Mouse (Mus musculus) c-Kit-positive CD71-positive TER-119-negative erythroid progenitor cells, embryonic 14.5 days (primary cell): Measurements from ENCODE around the gene Slc7a15.
"Not testable (repeated sequence)": the region's sequence is repeated elsewhere in the genome, so short reads cannot be mapped to it uniquely, and the experiment has no call there.

Experiments
- DNase-seq: peaks from one replicate; pipeline ENCODE4 v3.0.0-alpha.2; 2013; ENCODE audit warnings: low read depth

The Slc7a15 gene

DNA sequence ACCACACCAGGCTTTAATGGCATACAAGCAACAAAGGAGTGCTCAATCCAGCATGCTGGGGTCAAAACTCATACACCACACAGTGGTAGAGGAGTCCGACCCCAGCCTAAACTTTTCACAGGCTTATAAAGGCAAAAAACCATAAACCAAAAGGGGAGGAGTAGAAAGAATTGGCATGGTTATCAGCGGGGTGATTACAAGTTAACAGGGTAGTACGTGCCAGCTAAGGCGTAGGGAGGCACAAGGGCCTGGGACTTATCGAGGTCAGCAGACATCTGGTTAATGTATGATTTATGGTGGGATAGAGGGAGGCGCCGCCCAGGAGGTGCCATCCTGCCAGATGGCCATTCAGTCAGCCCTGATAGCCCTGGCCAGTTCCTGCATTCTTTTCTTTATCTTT, at the start of gene Slc7a15:
TSS of gene Slc7a15 (minus strand) at position 101 of the 400 bp plus-strand sequence.
- DNase-seq, result not testable (repeated sequence)

DNA sequence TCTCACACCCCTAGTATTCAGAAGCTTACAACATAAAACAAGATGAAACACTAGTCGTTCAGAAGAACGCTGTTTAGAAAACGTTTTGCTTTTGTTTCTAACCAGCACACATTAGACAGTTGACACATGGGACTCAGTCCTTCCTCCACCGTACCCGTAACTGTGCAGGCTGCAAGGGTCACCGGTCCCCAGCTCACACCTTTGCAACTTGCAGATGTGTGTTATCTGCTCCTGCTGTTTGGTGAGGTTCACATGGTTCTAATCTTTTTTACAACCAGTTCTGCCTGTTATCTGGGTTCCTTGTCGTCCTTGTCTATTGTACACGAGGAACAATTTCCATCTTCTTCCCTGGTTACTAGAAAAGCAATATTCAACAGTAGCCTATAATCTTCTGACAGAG, 49.3 kb upstream of the Slc7a15 start:
- DNase-seq, result not testable (repeated sequence)

GRCm38 (mm10) chr12:8641425-8641735, 42.5 kb upstream of the Slc7a15 start:
- DNase-seq, result no peak

DNA sequence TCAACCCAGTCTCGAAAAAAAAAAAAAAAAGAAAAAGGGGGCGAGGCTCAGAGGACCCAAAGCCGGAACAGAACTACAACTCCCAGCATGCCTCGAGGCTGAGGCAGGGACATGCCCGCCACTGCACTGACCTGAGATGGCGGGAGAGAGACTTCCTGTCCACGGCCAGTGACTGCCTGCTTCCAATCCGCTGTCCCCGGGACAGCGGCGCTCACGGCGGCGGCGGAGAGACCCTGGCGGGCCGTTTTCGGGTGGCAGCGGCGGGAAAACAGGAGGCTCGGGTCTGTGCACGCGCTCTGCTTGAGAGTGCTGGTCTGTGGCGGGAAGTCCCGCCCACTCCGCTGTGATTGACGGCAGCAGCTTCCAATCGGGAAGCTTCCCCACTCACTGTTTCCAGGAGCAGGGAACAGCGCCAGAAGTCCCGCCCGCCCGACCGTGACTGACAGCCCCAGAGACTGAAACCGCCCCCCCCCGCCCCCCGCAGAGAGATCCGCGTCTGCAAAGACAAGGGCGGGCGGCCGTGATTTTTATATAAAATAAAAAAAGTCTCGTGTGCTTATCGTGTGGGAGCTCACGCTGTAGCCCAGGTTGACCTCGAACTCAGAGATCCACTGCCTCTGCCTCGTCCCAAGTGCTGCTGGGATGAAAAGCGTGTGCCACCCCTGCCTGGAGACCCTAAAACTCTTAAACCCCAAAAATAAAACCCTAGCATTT, 42.0 kb upstream of the Slc7a15 start:
- DNase-seq, result peak; percentile 87

GRCm38 (mm10) chr12:8640186-8640585, 41.3 kb upstream of the Slc7a15 start:
- DNase-seq, result not testable (repeated sequence)

DNA sequence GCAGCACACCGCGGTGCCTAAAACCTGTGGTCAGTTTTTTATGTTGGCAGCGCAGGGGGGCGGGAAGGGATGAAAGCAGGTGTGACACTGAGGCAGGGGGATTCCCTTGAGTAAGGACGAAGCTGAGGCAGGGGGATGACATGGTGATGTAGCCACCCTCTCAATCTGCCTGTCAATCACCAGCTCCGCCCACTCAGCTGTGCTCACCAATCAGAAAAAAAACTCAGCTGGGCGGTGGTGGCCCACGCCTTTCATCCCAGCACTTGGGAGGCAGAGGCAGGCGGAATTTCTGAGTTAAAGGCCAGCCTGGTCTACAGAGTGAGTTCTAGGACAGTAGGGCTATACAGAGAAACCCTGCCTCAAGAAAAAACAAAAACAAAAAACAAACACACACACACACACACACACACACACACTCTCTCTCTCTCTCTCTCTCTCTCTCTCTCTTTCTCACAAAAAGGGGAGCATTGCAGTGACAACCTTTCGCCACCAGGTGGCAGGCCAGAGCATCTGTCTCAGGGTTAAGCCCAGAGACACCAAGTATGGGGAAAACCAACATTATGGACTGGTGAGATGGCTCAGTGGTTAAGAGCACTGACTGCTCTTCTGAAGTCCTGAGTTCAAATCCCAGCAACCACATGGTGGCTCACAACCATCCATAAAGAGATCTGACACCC, 39.7 kb upstream of the Slc7a15 start:
- peak; percentile 85 for DNase-seq

- no peak for DNase-seq
Observed at GRCm38 (mm10) chr12:8636945-8637344, 38.1 kb upstream of the Slc7a15 start.

- DNase-seq, result no peak
Observed at GRCm38 (mm10) chr12:8635546-8635945, 36.7 kb upstream of the Slc7a15 start.

DNA sequence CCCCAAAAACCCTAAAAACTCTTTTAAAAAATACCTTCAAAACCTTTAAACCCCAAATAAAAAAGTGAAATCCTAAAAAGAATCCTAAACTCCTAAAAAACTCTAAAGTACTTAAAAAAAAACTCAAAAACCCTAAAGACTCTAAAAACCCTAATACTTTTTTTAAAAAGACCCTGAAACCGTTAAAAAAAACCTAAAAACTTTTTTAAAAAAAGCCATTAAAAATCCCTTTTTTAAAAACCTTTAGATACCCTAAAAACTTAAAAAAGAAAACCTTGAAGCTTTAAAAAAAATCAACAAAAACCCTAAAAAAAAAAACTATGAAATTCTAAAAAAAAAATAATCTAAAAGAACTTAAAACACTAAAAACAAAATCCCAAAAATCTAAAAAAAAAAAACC, 35.4 kb upstream of the Slc7a15 start:
- DNase-seq, result no peak

- DNase-seq, result no peak
Observed at GRCm38 (mm10) chr12:8632737-8633365, 34.0 kb upstream of the Slc7a15 start.

GRCm38 (mm10) chr12:8631691-8632090, 32.8 kb upstream of the Slc7a15 start:
- no peak for DNase-seq

DNA sequence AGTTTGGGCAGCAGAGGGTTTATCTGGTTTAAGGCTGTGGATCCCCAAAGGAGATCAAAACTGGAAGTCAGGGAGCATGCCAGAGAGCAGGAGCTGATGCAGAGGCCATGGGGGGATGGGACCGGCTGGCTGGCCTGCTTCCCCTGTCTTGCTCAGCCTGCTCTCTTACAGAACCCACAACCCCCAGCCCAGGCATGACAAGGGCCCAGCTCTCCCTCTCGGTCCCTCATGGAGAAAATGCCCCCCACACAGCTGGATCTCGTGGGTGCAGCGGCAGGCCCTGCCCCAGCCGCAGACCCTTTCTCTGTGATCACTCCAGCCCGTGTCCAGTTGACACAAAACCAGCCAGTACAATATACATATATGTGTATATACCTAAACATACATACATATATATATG, 30.7 kb upstream of the Slc7a15 start:
- DNase-seq, result no peak

- no peak for DNase-seq
Observed at GRCm38 (mm10) chr12:8620678-8621018, 21.8 kb upstream of the Slc7a15 start.

DNA sequence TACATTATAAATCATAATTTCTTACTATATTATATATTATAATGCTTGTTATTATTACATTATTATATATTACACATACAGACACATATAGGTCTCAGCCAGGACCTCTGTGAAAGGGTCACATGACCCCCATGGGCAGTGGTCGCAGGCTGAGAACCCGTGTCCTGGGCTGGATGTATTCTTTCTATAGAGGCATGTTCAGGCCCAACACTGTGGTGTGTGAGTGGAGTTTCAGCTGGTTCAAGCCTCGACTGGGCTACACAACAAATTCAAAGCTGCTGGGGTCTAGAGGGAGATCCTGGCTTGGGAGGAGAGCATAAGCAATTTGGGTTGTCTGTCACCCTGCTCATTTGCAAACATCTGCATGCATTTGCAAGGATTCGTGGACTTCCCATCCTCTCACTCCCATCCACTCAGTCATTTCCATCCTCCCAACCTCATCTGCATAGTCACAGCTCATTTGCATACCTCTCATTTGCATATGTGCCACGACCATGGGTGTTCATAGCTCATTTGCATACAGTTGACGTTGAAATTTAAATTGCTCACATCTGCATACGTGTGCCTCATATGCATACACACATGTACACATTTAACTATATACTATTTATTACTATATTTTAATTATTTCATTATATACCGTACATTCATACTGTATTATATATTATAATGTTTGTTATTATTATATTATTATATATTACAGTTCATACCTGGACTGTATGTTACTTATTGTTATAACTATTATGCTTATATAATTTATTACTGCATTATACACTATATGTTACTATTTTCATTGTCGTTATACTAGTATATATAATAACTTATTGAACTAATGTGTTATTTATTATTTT, 21.2 kb upstream of the Slc7a15 start:
- no peak for DNase-seq

DNA sequence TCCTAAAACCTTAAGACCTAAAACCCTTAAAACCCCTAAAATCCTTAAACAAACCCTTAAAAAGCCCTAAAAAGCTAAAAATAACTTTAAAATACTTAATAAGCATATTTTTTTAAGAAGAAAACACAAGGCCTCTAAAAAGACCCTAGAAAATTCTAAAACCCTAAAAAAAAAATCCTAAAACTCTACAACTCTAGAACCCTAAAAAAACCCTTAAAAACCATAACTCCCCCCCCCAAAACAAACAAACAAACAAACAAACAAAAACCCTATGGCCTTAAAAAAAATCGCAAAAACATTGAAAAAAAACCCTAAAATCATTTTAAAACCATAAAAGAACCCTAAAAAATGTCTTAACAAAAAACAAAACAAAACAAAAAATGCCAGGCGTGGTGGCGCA, 19.4 kb upstream of the Slc7a15 start:
- no peak for DNase-seq

DNA sequence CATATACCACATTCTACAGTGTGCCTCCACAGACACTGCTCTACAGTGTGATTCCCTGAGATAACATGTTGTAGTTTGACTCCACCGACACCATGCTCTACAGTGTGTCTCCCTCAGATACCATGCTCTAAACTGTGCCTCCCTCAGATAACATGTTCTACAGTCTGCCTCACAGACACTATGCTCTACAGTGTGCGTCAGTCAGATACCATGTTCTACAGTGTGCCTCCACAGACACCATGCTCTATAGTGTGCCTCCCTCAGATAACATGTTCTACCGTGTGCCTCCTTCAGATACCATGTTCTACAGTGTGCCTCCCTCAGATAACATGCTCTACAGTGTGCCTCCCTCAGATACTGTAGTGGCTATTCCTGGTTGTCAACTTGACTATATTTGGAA, 10.2 kb upstream of the Slc7a15 start:
- no peak for DNase-seq

GRCm38 (mm10) chr12:8595611-8596010, 3.3 kb downstream of the Slc7a15 start:
- DNase-seq, result no peak

GRCm38 (mm10) chr12:8591326-8591725, 7.5 kb downstream of the Slc7a15 start:
- DNase-seq, result not testable (repeated sequence)

GRCm38 (mm10) chr12:8573405-8573804, 25.5 kb downstream of the Slc7a15 start:
- no peak for DNase-seq

DNA sequence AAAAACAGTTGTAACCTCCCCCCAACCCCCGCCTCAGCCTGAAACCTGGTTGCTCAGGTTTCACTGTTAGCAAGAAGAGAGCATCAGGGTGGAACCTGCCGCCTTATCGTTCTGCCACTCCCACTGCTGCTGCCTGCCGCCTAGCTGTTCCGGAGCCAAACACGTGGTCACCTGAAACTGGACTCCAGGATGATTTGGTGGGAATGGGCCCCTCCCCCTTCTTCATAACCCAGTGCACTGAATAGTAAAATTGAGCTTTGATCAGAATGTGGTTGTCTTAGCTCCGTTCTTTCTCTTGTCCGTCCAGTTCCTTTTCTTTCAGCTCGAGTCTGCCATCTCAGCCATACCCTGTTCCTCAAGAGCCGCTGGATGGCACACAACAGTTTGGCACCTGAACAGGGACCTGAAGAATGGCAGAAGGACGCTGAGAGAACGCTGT, 26.9 kb downstream of the Slc7a15 start:
- DNase-seq, result not testable (repeated sequence)

- DNase-seq, result not testable (repeated sequence)
Observed at GRCm38 (mm10) chr12:8571287-8571902, 27.5 kb downstream of the Slc7a15 start.

DNA sequence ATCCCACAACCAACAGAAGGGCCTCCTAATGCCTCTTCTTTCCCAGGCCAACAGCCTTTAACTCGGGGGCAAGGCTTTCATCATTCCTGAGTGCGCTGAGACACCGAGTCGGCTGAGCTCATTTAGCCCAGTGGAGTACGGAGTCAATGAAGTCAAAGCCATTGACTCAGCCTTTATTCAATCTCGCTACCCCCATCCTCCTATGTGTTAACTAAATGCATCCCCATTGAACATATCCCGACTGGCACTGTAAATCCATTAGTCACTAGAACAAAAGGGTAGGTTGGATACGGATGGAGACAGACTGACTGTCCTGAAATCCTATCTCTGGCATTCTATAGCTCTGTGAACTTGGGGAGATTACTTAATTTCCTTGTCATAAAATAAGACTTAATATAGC, 36.7 kb downstream of the Slc7a15 start:
- not testable (repeated sequence) for DNase-seq
